Mouse (Mus musculus) bone marrow macrophage, adult 2 months (primary cell): ENCODE measurements around the gene Aldh1b1.

ENCODE experiments used
- CTCF ChIP-seq: IDR thresholded peaks from 2 replicates; pipeline ENCODE4 v1.5.1; 2012; ENCODE audit warnings: low read depth, mild to moderate bottlenecking, low read length, moderate library complexity
- POLR2A ChIP-seq: IDR thresholded peaks from 2 replicates; pipeline ENCODE4 v1.6.1; 2012; ENCODE audit warnings: mild to moderate bottlenecking, low read depth, low read length, borderline replicate concordance

DNA sequence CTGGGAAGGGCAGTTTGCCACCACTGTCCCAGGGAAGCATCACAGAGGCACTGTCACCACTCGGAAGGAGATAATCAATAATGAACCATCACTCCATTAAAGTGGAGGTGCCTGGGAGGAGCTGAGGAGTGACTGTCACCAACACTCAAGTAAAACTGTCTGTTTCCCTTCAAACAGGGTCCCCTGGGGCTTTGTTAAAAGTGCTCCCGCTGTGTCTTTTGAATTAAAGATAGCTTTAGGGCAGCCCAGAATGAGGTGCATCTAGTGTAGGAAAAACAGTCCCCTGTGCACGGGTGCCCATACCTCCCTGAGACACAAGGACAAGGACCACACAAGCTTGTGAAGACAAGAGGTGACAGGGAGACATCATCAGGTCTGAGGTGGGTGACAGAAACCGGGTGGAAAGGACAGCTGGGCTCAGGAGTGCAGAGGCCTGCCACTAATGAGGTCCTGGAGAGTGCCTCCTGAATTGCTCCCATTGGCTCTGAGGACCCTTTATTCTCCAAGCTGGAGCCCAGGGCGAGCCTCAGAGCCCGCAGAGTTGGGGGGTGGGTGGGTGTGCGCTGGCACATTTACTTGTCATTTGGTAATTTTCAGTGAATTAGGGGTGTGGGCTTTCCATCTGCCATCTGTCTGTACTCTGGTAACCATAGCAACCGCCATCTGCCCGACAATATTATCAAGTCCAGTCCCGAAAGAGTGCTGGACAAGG, 25.4 kb downstream of the Aldh1b1 start:
- TF ChIP-seq CTCF (no peak), POLR2A (no peak)
